Mouse (Mus musculus) embryonic facial prominence, embryonic 15.5 days (tissue): ENCODE data around the gene Cpb2. TPM values are rescaled to one million over a fixed set of nuclear protein-coding genes. Genes with fewer than 3 reads are reported as not detected.

Experiments
- ATAC-seq: fragments of 200-750 bp; cut with Nextera tagmentation; 2 replicates; pipeline ENCODE4 v1.8.0; 2017; ENCODE audit warnings: low read depth, moderate TSS enrichment; ENCODE audit not compliant: insufficient number of reproducible peaks, low FRiP score, low TSS enrichment
- H3K27ac ChIP-seq: fragments of 300-500 bp; sonication (generic); replicated peaks from 2 replicates; pipeline ENCODE4 v1.5.1; 2015; ENCODE audit warnings: mild to moderate bottlenecking, inconsistent platforms
- H3K27me3 ChIP-seq: fragments of 300-500 bp; sonication (generic); 2 replicates; pipeline ENCODE4 v1.6.1; 2015; ENCODE audit warnings: inconsistent platforms
- H3K36me3 ChIP-seq: fragments of 300-500 bp; sonication (generic); 2 replicates; pipeline ENCODE4 v1.6.1; 2015; ENCODE audit warnings: mild to moderate bottlenecking, inconsistent platforms
- H3K4me1 ChIP-seq: fragments of 300-500 bp; sonication (generic); 2 replicates; pipeline ENCODE4 v1.6.1; 2015; ENCODE audit warnings: inconsistent platforms
- H3K4me2 ChIP-seq: fragments of 300-500 bp; sonication (generic); replicated peaks from 2 replicates; pipeline ENCODE4 v1.6.1; 2015; ENCODE audit warnings: mild to moderate bottlenecking, inconsistent platforms
- H3K4me3 ChIP-seq: fragments of 300-500 bp; sonication (generic); replicated peaks from 2 replicates; pipeline ENCODE4 v1.5.1; 2015; ENCODE audit warnings: mild to moderate bottlenecking, inconsistent platforms
- H3K9ac ChIP-seq: fragments of 300-500 bp; sonication (generic); 2 replicates; pipeline ENCODE4 v1.6.1; 2015; ENCODE audit warnings: inconsistent platforms
- H3K9me3 ChIP-seq: fragments of 300-500 bp; sonication (generic); replicated peaks from 2 replicates; pipeline ENCODE4 v1.6.1; 2016; ENCODE audit warnings: inconsistent platforms
- WGBS: fragments of 180-500 bp; shearing (Covaris S2); methylation state at CpG from one replicate; pipeline ENCODE4 v1.1.7; 2015; 5-methylcytosine and 5-hydroxymethylcytosine counted together
- microRNA-seq: library from miRNA; unstranded; fragments of <30 nt; microRNA quantifications from one replicate; pipeline ENCODE4, GENCODE M21; 2016; ENCODE audit warnings: borderline number of aligned reads
- polyA plus RNA-seq: library from polyadenylated mRNA; unstranded; fragments of >200 nt; fragmentation: Nextera tagmentation; extraction: Ambion mirVana; gene quantifications from 2 replicates; pipeline ENCODE4 v1.2.1, GENCODE M21; 2015

Gene Cpb2
- polyA plus RNA-seq, 1 experiment from 2014 or later = not detected

DNA sequence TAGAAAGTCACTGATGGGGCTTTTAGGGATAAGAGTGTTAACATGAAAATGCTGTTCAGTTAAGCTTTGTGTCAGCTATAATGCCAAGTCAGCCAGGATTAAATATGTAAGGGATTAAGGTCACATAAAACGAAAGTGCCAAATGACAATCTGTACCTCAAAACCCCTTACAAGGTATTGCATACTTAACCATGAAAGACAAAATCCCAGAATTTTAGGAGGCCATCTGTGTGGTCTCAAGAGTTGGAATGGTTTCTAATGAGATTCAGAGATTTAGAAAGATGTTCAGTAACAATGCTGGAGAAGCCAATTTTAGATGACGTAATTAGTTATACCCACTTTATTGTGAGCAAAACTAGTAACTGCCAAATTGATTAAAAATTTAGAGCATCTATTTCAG lies 72.4 kb downstream of the Cpb2 start:
- Histone ChIP-seq H3K4me2 (no peak overlapping the region), H3K36me3 (peaks cover 8% of the 10 kb centered on the region; the same call in 1 of the 2 replicates), H3K9me3 (no peaks in the 10 kb centered on the region), H3K27ac (no peak overlapping the region), H3K27me3 (no peaks in the 10 kb centered on the region), H3K4me1 (no peaks in the 10 kb centered on the region), H3K9ac (no peak overlapping the region), H3K4me3 (no peak overlapping the region)
- no peak for ATAC-seq
- WGBS = 86% methylated on average over 2 of the region's 2 CpGs

DNA sequence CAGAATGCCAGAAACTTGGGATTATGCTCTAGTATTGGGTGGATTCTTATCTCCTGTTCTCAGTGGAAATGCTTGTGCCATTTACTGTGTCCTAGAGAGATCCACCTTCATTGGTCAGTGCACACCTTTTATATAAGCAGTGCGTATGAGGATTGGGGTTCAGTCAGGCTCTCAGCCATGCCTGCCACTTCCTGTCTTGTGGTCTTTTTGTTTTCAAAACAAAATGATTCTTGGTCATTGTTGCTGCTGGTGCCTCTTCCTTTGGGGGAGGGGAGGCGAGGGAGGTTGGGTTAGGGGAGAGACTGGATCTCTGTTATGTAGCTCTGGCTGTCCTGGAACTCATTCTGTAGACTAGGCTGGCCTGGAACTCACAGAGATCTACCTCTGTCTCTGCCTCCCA lies 76.6 kb downstream of the Cpb2 start:
- Histone ChIP-seq H3K4me2 (no peak overlapping the region), H3K4me1 (no peaks in the 10 kb centered on the region), H3K36me3 (peaks cover 22% of the 10 kb centered on the region), H3K4me3 (no peak overlapping the region), H3K9me3 (no peaks in the 10 kb centered on the region), H3K9ac (no peak overlapping the region), H3K27ac (no peak overlapping the region), H3K27me3 (no peaks in the 10 kb centered on the region)
- WGBS = 90% methylated on average over 2 of the region's 2 CpGs
- no peak for ATAC-seq

GRCm38 (mm10) chr14:75320269-75320668 lies 78.2 kb downstream of the Cpb2 start:
- 88% methylated on average over 5 of the region's 5 CpGs for WGBS
- Histone ChIP-seq H3K9me3 (no peaks in the 10 kb centered on the region), H3K36me3 (peaks cover 27% of the 10 kb centered on the region), H3K4me2 (no peak overlapping the region), H3K9ac (no peak overlapping the region), H3K27ac (no peak overlapping the region), H3K4me3 (no peak overlapping the region), H3K4me1 (no peaks in the 10 kb centered on the region), H3K27me3 (no peaks in the 10 kb centered on the region)
- ATAC-seq = no peak

- Histone ChIP-seq H3K4me1 (no peaks in the 10 kb centered on the region), H3K27me3 (no peaks in the 10 kb centered on the region), H3K9me3 (no peaks in the 10 kb centered on the region), H3K4me2 (no peak overlapping the region), H3K36me3 (peaks cover 37% of the 10 kb centered on the region), H3K27ac (no peak overlapping the region), H3K9ac (no peak overlapping the region), H3K4me3 (no peak overlapping the region)
- no peak for ATAC-seq
- WGBS = 96% methylated on average over 32 of the region's 32 CpGs
These were observed 81.3 kb downstream of the Cpb2 start for GRCm38 (mm10) chr14:75323354-75323753.

DNA sequence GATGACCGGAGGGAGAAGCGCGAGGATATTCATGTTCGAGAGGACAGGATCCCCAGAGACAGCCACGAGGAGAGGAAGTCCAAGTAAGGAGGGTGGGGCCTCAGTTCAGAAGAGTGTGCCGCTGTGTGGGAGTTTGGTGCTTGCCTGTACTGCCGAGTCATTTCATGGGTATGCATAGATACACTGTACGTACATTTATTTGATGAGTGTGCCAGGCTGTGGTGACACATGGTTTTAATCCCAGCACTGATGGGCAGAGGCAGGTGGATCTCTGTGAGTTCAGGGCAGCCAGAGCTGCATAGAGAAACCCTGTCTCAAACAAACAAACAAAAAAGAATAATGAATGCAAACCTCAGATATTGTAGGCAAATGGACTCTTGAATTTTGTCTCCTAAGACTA lies 86.0 kb downstream of the Cpb2 start:
- Histone ChIP-seq H3K9ac (no peak overlapping the region), H3K9me3 (no peaks in the 10 kb centered on the region), H3K36me3 (peaks cover 49% of the 10 kb centered on the region), H3K27ac (no peak overlapping the region), H3K27me3 (no peaks in the 10 kb centered on the region), H3K4me3 (no peak overlapping the region), H3K4me1 (no peaks in the 10 kb centered on the region), H3K4me2 (no peak overlapping the region)
- 75% methylated on average over 8 of the region's 8 CpGs for WGBS
- ATAC-seq = no peak

DNA sequence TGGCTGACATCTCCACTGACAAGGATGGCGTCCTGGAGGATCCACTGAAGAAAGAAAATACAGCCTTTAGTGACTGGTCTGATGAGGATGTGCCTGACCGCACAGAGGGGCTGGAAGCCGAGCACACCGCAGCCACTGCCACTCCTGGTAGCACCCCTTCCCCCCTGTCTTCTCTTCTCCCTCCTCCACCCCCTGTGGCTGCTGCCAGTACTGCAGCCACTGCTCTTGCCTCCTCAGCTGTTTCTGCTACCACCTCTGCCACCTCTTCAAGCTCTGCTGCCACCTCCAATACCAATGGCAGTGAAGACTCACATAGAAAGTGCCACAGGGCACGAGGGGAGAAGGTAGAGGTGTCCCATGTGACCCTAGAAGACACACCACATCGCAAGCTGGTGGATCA lies 88.5 kb downstream of the Cpb2 start:
- 81% methylated on average over 6 of the region's 6 CpGs for WGBS
- H3K4me3 ChIP-seq = no peak overlapping the region
- H3K36me3 ChIP-seq = peaks cover 46% of the 10 kb centered on the region
- no peaks in the 10 kb centered on the region for H3K9me3 ChIP-seq
- ATAC-seq = no peak
- H3K4me2 ChIP-seq = no peak overlapping the region
- H3K4me1 ChIP-seq = no peaks in the 10 kb centered on the region
- no peak overlapping the region for H3K27ac ChIP-seq
- no peak overlapping the region for H3K9ac ChIP-seq
- H3K27me3 ChIP-seq = no peaks in the 10 kb centered on the region

Small RNA genes within 50 kb of the gene (microRNA-seq; reads per million reads assigned to microRNA genes)
- gene Gm44482 = not detected

Other genes with a start within 250 kb of the Cpb2 start
- gene Rubcnl, start 226.3 kb upstream of the Cpb2 start, polyA plus RNA-seq = 0.59 and 0.60 TPM in 2 replicates
- gene Lrrc63, start 111.4 kb upstream of the Cpb2 start, polyA plus RNA-seq = not detected in 2 replicates
- gene Lcp1, start 111.2 kb upstream of the Cpb2 start, polyA plus RNA-seq = 36.0 and 37.4 TPM in 2 replicates
- 34.2 and 35.3 TPM in 2 replicates for gene Zc3h13, start 42.1 kb downstream of the Cpb2 start, polyA plus RNA-seq
- gene Siah3, start 213.7 kb downstream of the Cpb2 start, polyA plus RNA-seq = 0.16 and 0.63 TPM in 2 replicates